ENCODE assay signal across 14 mouse cellular contexts in genomic region chr11:68339331-68339730, GRCm38 (mm10).
"Had no signal": no experiment of that assay in that cellular context is flagged by ENCODE, and none has a peak within 500 bp of the region (broad histone marks: within the 10 kb centered on the region; RNA-seq: fewer than 3 reads in every experiment).

No protein-coding gene starts in this region.

- DNase-seq: gastrocnemius, postnatal 10 days; heart, postnatal 10 days; heart, postnatal 36 days; kidney, adult 18-20 months; kidney, adult 8-10 months; kidney, postnatal 10 days; kidney, postnatal 25 days; kidney, postnatal 4 days; liver; liver, embryonic 13.5 days; liver, postnatal 0 days had no signal

- ATAC-seq: hindbrain, postnatal 0 days; intestine, embryonic 15.5 days; intestine, postnatal 0 days; liver, postnatal 0 days had no signal
